Mouse (Mus musculus) intestine, embryonic 15.5 days (tissue): Measurements from ENCODE around the gene Slc39a3. TPM values are rescaled to one million over a fixed set of nuclear protein-coding genes. Genes with fewer than 3 reads are reported as not detected.

Experiments
- ATAC-seq: fragments of 200-750 bp; cut with Nextera tagmentation; 2 replicates; pipeline ENCODE4 v1.8.0; 2017; ENCODE audit warnings: moderate TSS enrichment, moderate library complexity
- H3K27ac ChIP-seq: fragments of 300-500 bp; sonication (generic); 2 replicates; pipeline ENCODE4 v1.5.1; 2015; ENCODE audit warnings: mild to moderate bottlenecking, inconsistent platforms
- H3K27me3 ChIP-seq: fragments of 300-500 bp; sonication (generic); replicated peaks from 2 replicates; pipeline ENCODE4 v1.6.1; 2015; ENCODE audit warnings: inconsistent platforms
- H3K36me3 ChIP-seq: fragments of 300-500 bp; sonication (generic); 2 replicates; pipeline ENCODE4 v1.6.1; 2015; ENCODE audit warnings: inconsistent platforms
- H3K4me1 ChIP-seq: fragments of 300-500 bp; sonication (generic); replicated peaks from 2 replicates; pipeline ENCODE4 v1.6.1; 2015; ENCODE audit warnings: inconsistent platforms
- H3K4me2 ChIP-seq: fragments of 300-500 bp; sonication (generic); replicated peaks from 2 replicates; pipeline ENCODE4 v1.6.1; 2015; ENCODE audit warnings: mild to moderate bottlenecking, inconsistent platforms
- H3K4me3 ChIP-seq: fragments of 300-500 bp; sonication (generic); replicated peaks from 2 replicates; pipeline ENCODE4 v1.5.1; 2015; ENCODE audit warnings: inconsistent platforms
- H3K9ac ChIP-seq: fragments of 300-500 bp; sonication (generic); 2 replicates; pipeline ENCODE4 v1.6.1; 2015; ENCODE audit warnings: inconsistent platforms
- H3K9me3 ChIP-seq: fragments of 300-500 bp; sonication (generic); 2 replicates; pipeline ENCODE4 v1.6.1; 2016; ENCODE audit warnings: inconsistent platforms
- WGBS: fragments of 180-500 bp; shearing (Covaris S2); methylation state at CpG from one replicate; pipeline ENCODE4 v1.1.7; 2015; 5-methylcytosine and 5-hydroxymethylcytosine counted together
- polyA plus RNA-seq: library from polyadenylated mRNA; unstranded; fragments of >200 nt; fragmentation: Nextera tagmentation; extraction: Ambion mirVana; gene quantifications from 2 replicates; pipeline ENCODE4 v1.2.1, GENCODE M21; 2015

The Slc39a3 gene
- polyA plus RNA-seq, 1 experiment from 2014 or later = 15.0 TPM

- no peaks in the 10 kb centered on the region for H3K36me3 ChIP-seq
- no peak for ATAC-seq
- peaks cover 34% of the 10 kb centered on the region for H3K27me3 ChIP-seq
- no peak overlapping the region for H3K4me3 ChIP-seq
- H3K27ac ChIP-seq = no peak overlapping the region
- no peaks in the 10 kb centered on the region for H3K4me1 ChIP-seq
- peaks cover 3% of the 10 kb centered on the region; the same call in 1 of the 2 replicates for H3K9me3 ChIP-seq
- H3K4me2 ChIP-seq = no peak overlapping the region
- WGBS = 72% methylated on average over 6 of the region's 6 CpGs
- no peak overlapping the region for H3K9ac ChIP-seq
These were observed 17.5 kb downstream of the Slc39a3 start for GRCm38 (mm10) chr10:81019687-81020086.

GRCm38 (mm10) chr10:81018326-81018725, 18.9 kb downstream of the Slc39a3 start:
- no peak overlapping the region for H3K4me3 ChIP-seq
- H3K27me3 ChIP-seq = peaks cover 20% of the 10 kb centered on the region
- no peak overlapping the region for H3K4me2 ChIP-seq
- no peaks in the 10 kb centered on the region for H3K4me1 ChIP-seq
- H3K9me3 ChIP-seq = peaks cover 3% of the 10 kb centered on the region; the same call in 1 of the 2 replicates
- WGBS = 36% methylated on average over 10 of the region's 10 CpGs
- H3K27ac ChIP-seq = no peak overlapping the region
- H3K36me3 ChIP-seq = no peaks in the 10 kb centered on the region
- no peak for ATAC-seq
- no peak overlapping the region for H3K9ac ChIP-seq

DNA sequence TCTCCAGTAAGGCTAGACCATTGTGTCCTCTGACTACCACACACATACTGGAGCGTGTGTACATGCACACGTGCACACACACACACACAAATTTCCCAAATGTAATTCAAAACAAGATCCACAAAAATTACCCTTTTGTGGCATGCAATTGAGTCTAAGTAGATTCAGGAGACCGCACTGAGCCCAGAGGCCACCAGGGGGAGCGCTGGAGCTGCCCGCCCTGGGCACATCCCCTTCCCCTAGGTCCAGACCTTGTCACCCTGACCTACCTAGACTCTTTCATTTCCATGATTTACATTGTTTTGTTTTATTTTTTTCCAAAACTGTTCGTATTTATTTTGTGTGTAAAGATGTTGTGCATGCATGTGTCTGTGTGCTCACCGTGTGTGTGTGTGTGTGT, 20.6 kb downstream of the Slc39a3 start:
- ATAC-seq = no peak
- no peaks in the 10 kb centered on the region for H3K9me3 ChIP-seq
- H3K36me3 ChIP-seq = no peaks in the 10 kb centered on the region
- H3K4me1 ChIP-seq = no peaks in the 10 kb centered on the region
- no peak overlapping the region for H3K4me2 ChIP-seq
- no peak overlapping the region for H3K27ac ChIP-seq
- H3K9ac ChIP-seq = no peak overlapping the region
- H3K27me3 ChIP-seq = peaks cover 9% of the 10 kb centered on the region
- WGBS = 7% methylated on average over 7 of the region's 7 CpGs
- H3K4me3 ChIP-seq = no peak overlapping the region

DNA sequence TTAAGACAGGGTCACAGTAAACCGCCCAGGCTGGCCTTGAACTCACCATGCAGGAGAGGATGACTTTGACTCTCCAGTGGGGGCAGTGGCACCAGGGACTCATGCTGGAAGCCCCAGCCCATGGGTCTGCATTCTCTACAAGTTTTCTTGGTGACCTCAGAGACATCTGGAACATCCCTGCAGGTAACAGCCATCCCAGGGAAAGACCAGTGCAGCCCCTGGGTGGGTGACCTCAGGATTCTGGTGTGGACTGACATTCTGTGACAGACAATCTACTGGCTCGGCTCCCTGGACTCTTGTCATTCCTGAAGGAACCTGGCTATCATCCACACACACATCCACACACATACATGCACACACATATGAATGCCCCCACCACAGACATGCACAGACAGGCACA, 21.6 kb downstream of the Slc39a3 start:
- Histone ChIP-seq H3K27ac (no peak overlapping the region), H3K36me3 (no peaks in the 10 kb centered on the region), H3K4me3 (no peak overlapping the region), H3K27me3 (peaks cover 1% of the 10 kb centered on the region), H3K9me3 (no peaks in the 10 kb centered on the region), H3K4me1 (no peaks in the 10 kb centered on the region), H3K9ac (no peak overlapping the region), H3K4me2 (no peak overlapping the region)
- ATAC-seq = no peak
- WGBS = 89% methylated on average over 2 of the region's 2 CpGs

- H3K9ac ChIP-seq = peak within 1 kb of the TSS; percentile 44
- peak; percentile 99 for ATAC-seq
- H3K4me3 ChIP-seq = peak within 1 kb of the TSS; percentile 41
- H3K4me1 ChIP-seq = no peaks in the 10 kb centered on the region
- no peak within 1 kb of the TSS for H3K27ac ChIP-seq
- no peaks in the 10 kb centered on the region for H3K27me3 ChIP-seq
- H3K36me3 ChIP-seq = no peaks in the 10 kb centered on the region
- H3K9me3 ChIP-seq = no peaks in the 10 kb centered on the region
- 9% methylated on average over 31 of the region's 31 CpGs for WGBS
- H3K4me2 ChIP-seq = peak within 1 kb of the TSS; percentile 74
These were observed 22.5 kb downstream of the Slc39a3 start, which contains the start of gene Gng7 for GRCm38 (mm10) chr10:81014393-81015384. Gng7 (minus strand) TSS chr10:81014945.

- H3K4me2 ChIP-seq = no peak overlapping the region
- ATAC-seq = no peak
- H3K27ac ChIP-seq = no peak overlapping the region
- H3K9ac ChIP-seq = no peak overlapping the region
- no peaks in the 10 kb centered on the region for H3K4me1 ChIP-seq
- no peaks in the 10 kb centered on the region for H3K27me3 ChIP-seq
- H3K36me3 ChIP-seq = no peaks in the 10 kb centered on the region
- H3K9me3 ChIP-seq = no peaks in the 10 kb centered on the region
- 60% methylated on average over 6 of the region's 6 CpGs for WGBS
- no peak overlapping the region for H3K4me3 ChIP-seq
These were observed 26.4 kb downstream of the Slc39a3 start for GRCm38 (mm10) chr10:81010851-81011250.

DNA sequence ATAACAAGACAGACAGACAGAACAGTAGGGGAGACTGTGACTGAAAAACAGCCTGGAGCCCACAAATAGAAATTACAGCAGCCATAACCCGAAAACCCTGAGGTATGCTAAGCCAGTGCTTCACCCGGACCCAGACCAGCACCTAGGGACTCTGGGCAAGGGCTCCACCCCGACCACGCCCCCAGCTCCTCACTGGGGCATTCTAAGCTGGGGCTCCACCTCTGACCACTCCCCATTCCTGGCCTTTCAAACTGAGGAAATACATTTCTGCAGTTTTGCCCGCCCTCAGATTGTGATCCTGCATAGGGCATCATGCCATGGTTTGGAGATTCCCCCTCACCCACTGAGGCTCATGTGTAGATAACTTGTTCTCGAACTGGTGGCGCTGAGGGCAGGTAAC, 30.0 kb downstream of the Slc39a3 start:
- 36% methylated on average over 7 of the region's 7 CpGs for WGBS
- ATAC-seq = peak; percentile 75
- no peak overlapping the region for H3K4me3 ChIP-seq

DNA sequence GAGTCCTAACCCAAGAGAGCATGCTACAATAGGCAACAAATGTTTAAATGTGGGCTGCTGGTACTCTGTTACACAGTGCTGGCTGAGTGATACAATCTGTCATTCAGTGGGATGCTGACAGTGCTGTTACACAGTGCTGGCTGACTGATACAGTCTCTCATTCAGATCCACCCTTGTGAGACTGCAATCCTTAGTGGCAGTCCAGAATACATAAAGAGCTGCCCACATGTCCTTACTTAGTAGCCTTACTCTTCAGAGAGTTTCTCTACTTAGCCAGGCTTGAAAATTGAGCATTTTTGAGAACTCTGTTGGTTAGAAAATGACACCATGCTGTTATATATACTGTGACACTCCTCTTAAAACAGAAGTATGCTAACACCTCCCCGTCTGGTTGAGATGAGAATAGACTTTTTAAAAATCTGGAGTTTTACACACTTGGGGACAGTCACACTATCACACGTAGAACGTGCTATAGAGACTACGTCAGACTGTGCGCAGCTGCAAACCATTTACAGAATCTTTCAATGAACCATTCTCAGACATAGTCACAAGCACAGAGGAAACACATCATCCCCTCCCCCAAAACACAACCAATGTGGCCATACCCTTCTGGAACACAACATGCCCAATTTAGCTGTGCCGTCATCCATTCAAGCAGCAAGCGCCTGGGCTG, 31.1 kb downstream of the Slc39a3 start:
- Histone ChIP-seq H3K9ac (no peak overlapping the region), H3K27ac (no peak overlapping the region), H3K4me3 (no peak overlapping the region), H3K36me3 (no peaks in the 10 kb centered on the region), H3K9me3 (no peaks in the 10 kb centered on the region), H3K27me3 (no peaks in the 10 kb centered on the region), H3K4me1 (no peaks in the 10 kb centered on the region), H3K4me2 (no peak overlapping the region)
- WGBS = 90% methylated on average over 7 of the region's 7 CpGs
- no peak for ATAC-seq

More for the DNA sequence above, 30.0 kb downstream of the Slc39a3 start:
- Histone ChIP-seq H3K9ac (no peak overlapping the region), H3K4me1 (no peaks in the 10 kb centered on the region), H3K9me3 (no peaks in the 10 kb centered on the region), H3K27ac (no peak overlapping the region), H3K4me2 (no peak overlapping the region), H3K27me3 (no peaks in the 10 kb centered on the region), H3K36me3 (no peaks in the 10 kb centered on the region)

DNA sequence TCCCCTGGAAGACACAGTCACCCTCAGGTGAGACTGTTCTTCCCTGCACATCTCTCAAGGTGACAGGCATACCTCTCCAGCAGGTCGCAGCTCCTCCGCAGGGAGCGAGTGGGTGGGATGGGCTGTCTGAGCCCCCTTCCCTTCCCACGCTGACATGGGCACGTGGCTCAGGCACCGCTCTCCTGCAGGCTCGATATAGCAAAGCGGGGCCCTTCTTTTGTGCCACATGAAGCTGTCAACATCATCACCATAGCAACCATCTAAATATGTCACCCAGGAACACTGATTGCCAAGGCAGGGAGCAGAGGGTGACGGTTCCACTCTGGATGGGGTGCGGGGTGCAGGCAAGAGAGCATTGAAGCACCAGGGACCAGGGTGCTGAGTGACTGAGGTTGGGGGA, 36.1 kb downstream of the Slc39a3 start:
- no peak overlapping the region for H3K4me3 ChIP-seq
- H3K9ac ChIP-seq = no peak overlapping the region
- no peak overlapping the region for H3K27ac ChIP-seq
- no peak overlapping the region for H3K4me2 ChIP-seq
- no peaks in the 10 kb centered on the region for H3K9me3 ChIP-seq
- ATAC-seq = no peak
- peaks cover 9% of the 10 kb centered on the region; the same call in 1 of the 2 replicates for H3K4me1 ChIP-seq
- H3K36me3 ChIP-seq = no peaks in the 10 kb centered on the region
- 63% methylated on average over 10 of the region's 10 CpGs for WGBS
- H3K27me3 ChIP-seq = peaks cover 3% of the 10 kb centered on the region; the same call in 1 of the 2 replicates

- 45% methylated on average over 28 of the region's 28 CpGs for WGBS
- H3K27ac ChIP-seq = no peak overlapping the region
These were observed 36.8 kb downstream of the Slc39a3 start for GRCm38 (mm10) chr10:81000197-81001062.

GRCm38 (mm10) chr10:80999362-81000196, 37.6 kb downstream of the Slc39a3 start:
- Histone ChIP-seq H3K9ac (no peak overlapping the region), H3K4me2 (peak overlapping the region; percentile 41), H3K9me3 (no peaks in the 10 kb centered on the region), H3K27ac (no peak overlapping the region), H3K4me3 (no peak overlapping the region), H3K27me3 (peaks cover 3% of the 10 kb centered on the region; the same call in 1 of the 2 replicates), H3K4me1 (peaks cover 11% of the 10 kb centered on the region; the same call in 1 of the 2 replicates), H3K36me3 (no peaks in the 10 kb centered on the region)
- WGBS = 29% methylated on average over 37 of the region's 37 CpGs
- ATAC-seq = peak; percentile 77

More at GRCm38 (mm10) chr10:81000197-81001062, 36.8 kb downstream of the Slc39a3 start:
- peaks cover 3% of the 10 kb centered on the region; the same call in 1 of the 2 replicates for H3K27me3 ChIP-seq
- H3K36me3 ChIP-seq = no peaks in the 10 kb centered on the region
- H3K4me3 ChIP-seq = no peak overlapping the region
- H3K4me1 ChIP-seq = peaks cover 9% of the 10 kb centered on the region; the same call in 1 of the 2 replicates
- no peak overlapping the region for H3K4me2 ChIP-seq
- ATAC-seq = no peak
- no peak overlapping the region for H3K9ac ChIP-seq
- no peaks in the 10 kb centered on the region for H3K9me3 ChIP-seq
